Mouse (Mus musculus) lung, embryonic 16.5 days (tissue): ENCODE data around the gene Ankmy2. TPM values are rescaled to one million over a fixed set of nuclear protein-coding genes. Genes with fewer than 3 reads are reported as not detected.

ENCODE experiments used
- ATAC-seq: fragments of 200-750 bp; cut with Nextera tagmentation; 2 replicates; pipeline ENCODE4 v1.8.0; 2017; ENCODE audit warnings: low read depth, mild to moderate bottlenecking, moderate library complexity
- H3K27ac ChIP-seq: fragments of 300-500 bp; sonication (generic); 2 replicates; pipeline ENCODE4 v1.5.1; 2014; ENCODE audit warnings: mild to moderate bottlenecking, control low read depth, low read length
- H3K27me3 ChIP-seq: fragments of 300-500 bp; sonication (generic); 2 replicates; pipeline ENCODE4 v1.6.1; 2014; ENCODE audit warnings: low read depth, low read length, mixed read lengths; ENCODE audit not compliant: control insufficient read depth, insufficient read depth
- H3K36me3 ChIP-seq: fragments of 300-500 bp; sonication (generic); 2 replicates; pipeline ENCODE4 v1.6.1; 2014; ENCODE audit warnings: low read length; ENCODE audit not compliant: control insufficient read depth, insufficient read depth
- H3K4me1 ChIP-seq: fragments of 300-500 bp; sonication (generic); replicated peaks from 2 replicates; pipeline ENCODE4 v1.6.1; 2014; ENCODE audit warnings: low read length, mixed read lengths; ENCODE audit not compliant: control insufficient read depth, insufficient read depth
- H3K4me2 ChIP-seq: fragments of 300-500 bp; sonication (generic); 2 replicates; pipeline ENCODE4 v1.6.1; 2014; ENCODE audit warnings: low read depth, low read length, control low read depth
- H3K4me3 ChIP-seq: fragments of 300-500 bp; sonication (generic); 2 replicates; pipeline ENCODE4 v1.5.1; 2014; ENCODE audit warnings: mild to moderate bottlenecking, low read length, control low read depth
- H3K9ac ChIP-seq: fragments of 300-500 bp; sonication (generic); 2 replicates; pipeline ENCODE4 v1.6.1; 2014; ENCODE audit warnings: low read length, control low read depth
- H3K9me3 ChIP-seq: fragments of 300-500 bp; sonication (generic); 2 replicates; pipeline ENCODE4 v1.6.1; 2016; ENCODE audit warnings: low read length; ENCODE audit not compliant: control insufficient read depth
- WGBS: fragments of 180-500 bp; shearing (Covaris S2); extraction: QIAGEN DNeasy Blood & Tissue Kit; methylation state at CpG from one replicate; pipeline ENCODE4 v1.1.7; 2014; 5-methylcytosine and 5-hydroxymethylcytosine counted together
- polyA plus RNA-seq: library from polyadenylated mRNA; unstranded; fragments of >200 nt; fragmentation: Nextera tagmentation; extraction: Ambion mirVana; gene quantifications from 2 replicates; pipeline ENCODE4 v1.2.1, GENCODE M21; 2015

The Ankmy2 gene
- polyA plus RNA-seq, 1 experiment from 2014 or later, result 39.2 TPM

GRCm38 (mm10) chr12:36132668-36133067 is 24.2 kb upstream of the Ankmy2 start:
- H3K27me3 ChIP-seq, result no peaks in the 10 kb centered on the region
- WGBS, result 87% methylated on average over 3 of the region's 3 CpGs
- no peak for ATAC-seq
- no peak overlapping the region for H3K27ac ChIP-seq
- no peak overlapping the region for H3K4me2 ChIP-seq
- no peak overlapping the region for H3K4me3 ChIP-seq
- peaks cover 3% of the 10 kb centered on the region for H3K9me3 ChIP-seq
- H3K36me3 ChIP-seq, result peaks cover 10% of the 10 kb centered on the region
- no peaks in the 10 kb centered on the region for H3K4me1 ChIP-seq
- no peak overlapping the region for H3K9ac ChIP-seq

GRCm38 (mm10) chr12:36133547-36133946 is 23.4 kb upstream of the Ankmy2 start:
- H3K9me3 ChIP-seq, result peaks cover 3% of the 10 kb centered on the region
- H3K9ac ChIP-seq, result no peak overlapping the region
- no peaks in the 10 kb centered on the region for H3K27me3 ChIP-seq
- no peak overlapping the region for H3K4me3 ChIP-seq
- 89% methylated on average over 5 of the region's 5 CpGs for WGBS
- ATAC-seq, result no peak
- no peak overlapping the region for H3K4me2 ChIP-seq
- H3K4me1 ChIP-seq, result no peaks in the 10 kb centered on the region
- H3K27ac ChIP-seq, result no peak overlapping the region
- H3K36me3 ChIP-seq, result peaks cover 10% of the 10 kb centered on the region

- Histone ChIP-seq H3K4me2 (no peak overlapping the region), H3K9me3 (peaks cover 3% of the 10 kb centered on the region), H3K27ac (no peak overlapping the region), H3K4me1 (no peaks in the 10 kb centered on the region), H3K27me3 (no peaks in the 10 kb centered on the region), H3K9ac (no peak overlapping the region), H3K36me3 (peaks cover 9% of the 10 kb centered on the region), H3K4me3 (no peak overlapping the region)
- WGBS, result 90% methylated on average over 5 of the region's 5 CpGs
- ATAC-seq, result no peak
Measured at GRCm38 (mm10) chr12:36134111-36134510, 22.8 kb upstream of the Ankmy2 start.

- Histone ChIP-seq H3K36me3 (0 out of 2 replicates have a peak, but pooled peaks cover 2% of the 10 kb centered on the region), H3K9ac (no peak overlapping the region), H3K27ac (no peak overlapping the region), H3K4me1 (no peaks in the 10 kb centered on the region; the same call in 1 of the 2 replicates), H3K4me2 (no peak overlapping the region), H3K9me3 (no peaks in the 10 kb centered on the region), H3K4me3 (no peak overlapping the region), H3K27me3 (no peaks in the 10 kb centered on the region)
- no peak for ATAC-seq
- 83% methylated on average over 3 of the region's 3 CpGs for WGBS
Measured at GRCm38 (mm10) chr12:36135409-36135808, 21.5 kb upstream of the Ankmy2 start.

- Histone ChIP-seq H3K4me3 (no peak overlapping the region), H3K4me2 (no peak overlapping the region), H3K27ac (no peak overlapping the region), H3K9me3 (no peaks in the 10 kb centered on the region), H3K27me3 (no peaks in the 10 kb centered on the region), H3K4me1 (no peaks in the 10 kb centered on the region; the same call in 1 of the 2 replicates), H3K36me3 (0 out of 2 replicates have a peak, but pooled peaks cover 2% of the 10 kb centered on the region), H3K9ac (no peak overlapping the region)
- WGBS, result 95% methylated on average over 8 of the region's 8 CpGs
- no peak for ATAC-seq
Measured at GRCm38 (mm10) chr12:36136285-36136684, 20.6 kb upstream of the Ankmy2 start.

- Histone ChIP-seq H3K36me3 (0 out of 2 replicates have a peak, but pooled peaks cover 2% of the 10 kb centered on the region), H3K27me3 (no peaks in the 10 kb centered on the region), H3K4me2 (no peak overlapping the region), H3K9me3 (no peaks in the 10 kb centered on the region), H3K27ac (no peak overlapping the region), H3K9ac (no peak overlapping the region), H3K4me1 (no peaks in the 10 kb centered on the region; the same call in 1 of the 2 replicates), H3K4me3 (no peak overlapping the region)
- WGBS, result 89% methylated on average over 4 of the region's 4 CpGs
- ATAC-seq, result no peak
Measured at GRCm38 (mm10) chr12:36137192-36137591, 19.7 kb upstream of the Ankmy2 start.

- 57% methylated on average over 6 of the region's 6 CpGs for WGBS
Measured at GRCm38 (mm10) chr12:36140401-36140800, 16.5 kb upstream of the Ankmy2 start.

GRCm38 (mm10) chr12:36146230-36147011 is 10.5 kb upstream of the Ankmy2 start:
- Histone ChIP-seq H3K9me3 (no peaks in the 10 kb centered on the region; the same call in 1 of the 2 replicates), H3K36me3 (peaks cover 2% of the 10 kb centered on the region; the same call in 1 of the 2 replicates), H3K27me3 (no peaks in the 10 kb centered on the region), H3K9ac (no peak overlapping the region), H3K27ac (no peak overlapping the region), H3K4me2 (no peak overlapping the region), H3K4me1 (0 out of 2 replicates have a peak, but pooled peaks cover 2% of the 10 kb centered on the region), H3K4me3 (no peak overlapping the region)
- ATAC-seq, result no peak
- 88% methylated on average over 3 of the region's 3 CpGs for WGBS

More at GRCm38 (mm10) chr12:36140401-36140800, 16.5 kb upstream of the Ankmy2 start:
- Histone ChIP-seq H3K9me3 (no peaks in the 10 kb centered on the region), H3K9ac (no peak overlapping the region), H3K36me3 (0 out of 2 replicates have a peak, but pooled peaks cover 2% of the 10 kb centered on the region), H3K27ac (no peak overlapping the region), H3K4me1 (no peaks in the 10 kb centered on the region; the same call in 1 of the 2 replicates), H3K27me3 (no peaks in the 10 kb centered on the region), H3K4me2 (no peak overlapping the region), H3K4me3 (no peak overlapping the region)
- peak; percentile 23; the same call in 1 of the 2 replicates for ATAC-seq

GRCm38 (mm10) chr12:36150265-36150664 is 6.6 kb upstream of the Ankmy2 start:
- Histone ChIP-seq H3K9me3 (no peaks in the 10 kb centered on the region; the same call in 1 of the 2 replicates), H3K9ac (no peak overlapping the region), H3K4me2 (no peak overlapping the region), H3K4me1 (peaks cover 6% of the 10 kb centered on the region), H3K27ac (no peak overlapping the region), H3K27me3 (no peaks in the 10 kb centered on the region), H3K36me3 (peaks cover 2% of the 10 kb centered on the region; the same call in 1 of the 2 replicates), H3K4me3 (no peak overlapping the region)
- no peak for ATAC-seq
- 75% methylated on average over 2 of the region's 2 CpGs for WGBS
